8 mouse cellular contexts compared by ENCODE assay signal in the genomic region with DNA sequence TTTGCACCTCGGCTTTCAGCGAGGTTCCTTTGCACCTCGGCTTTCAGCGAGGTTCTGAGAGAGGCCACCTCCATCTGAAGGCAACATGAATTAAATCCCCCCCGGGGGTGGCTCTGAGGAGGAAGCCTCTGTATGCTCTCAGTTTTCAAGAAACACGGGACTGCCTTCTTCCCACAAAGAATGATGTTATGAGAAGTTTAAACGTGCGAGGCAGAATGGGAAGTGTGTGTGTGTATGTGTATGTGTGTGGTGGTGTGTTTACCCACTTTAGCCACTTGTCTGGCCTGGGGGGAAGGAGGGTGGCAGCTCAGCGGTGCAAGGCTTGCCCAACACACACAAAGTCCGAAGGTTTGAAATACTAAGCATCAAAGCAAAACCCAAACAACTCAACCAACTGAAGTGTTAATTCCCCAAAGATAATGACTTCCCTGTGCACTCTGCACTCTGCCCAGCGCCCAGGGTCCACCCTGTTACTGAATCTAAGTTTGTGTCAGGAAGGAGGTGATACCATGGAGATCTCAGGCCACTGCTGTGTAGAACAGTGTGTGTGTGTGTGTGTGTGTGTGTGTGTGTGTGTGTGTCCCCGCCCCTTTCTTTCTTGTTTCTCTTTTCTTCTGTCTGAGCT. TPM values are rescaled to one million over a fixed set of nuclear protein-coding genes. Genes with fewer than 3 reads are reported as not detected.
DNase-seq lines count a peak whose midpoint lies in the region; ATAC-seq and TF ChIP-seq lines count a peak whose summit lies in the region.

No protein-coding gene starts in this region.

- dilution Hi-C loops in CH12.LX (cut with MboI; ENCODE audit: extremely low pct_ligation_motif_present, extremely low pct_unique_long_range_greater_than_20kb, low sequenced_read_pairs) = no loop called here

- no peak for DNase-seq in CH12.LX (ENCODE audit: extremely low read depth)
- peak; percentile 49 for DNase-seq in embryo, embryonic 9.5 days (ENCODE audit: extremely low spot score)
- peak; percentile 61 for DNase-seq in lung, postnatal 36 days
- no peak for DNase-seq in ovary, adult 18-20 months (ENCODE audit: low spot score)
- no peak for DNase-seq in right cerebral cortex, postnatal 10 days (ENCODE audit: low spot score in 2 of 2)
- DNase-seq in left cerebral cortex, postnatal 25 days (ENCODE audit: low spot score in 2 of 2) = no peak

- in situ Hi-C loops in CH12.LX (cut with MboI; ENCODE audit: low pct_ligation_motif_present, low pct_unique_long_range_greater_than_20kb, low sequenced_read_pairs) = loop anchor here (5.0 kb wide), 1 partner anchor 34 kb away; no protein-coding TSS in a partner anchor

- intact Hi-C loops in left cerebral cortex, postnatal 25 days (cut with DNase I) = no loop called here

- H3K4me2 ChIP-seq in CH12.LX (ENCODE audit: insufficient read depth, low read depth, poor library complexity, severe bottlenecking) = peak overlapping the region; percentile 92; the same call in 1 of the 2 replicates
- H3K4me2 ChIP-seq in intestine, postnatal 0 days (replicated peaks; ENCODE audit: low read depth) = peak overlapping the region; percentile 90

- peaks cover 20 to 43% of the 10 kb centered on the region in 2 experiments for H3K4me1 ChIP-seq in CH12.LX (ENCODE audit: control insufficient read depth in 1 of 2, insufficient read depth in 2 of 2)
- H3K4me1 ChIP-seq in intestine, postnatal 0 days (replicated peaks; ENCODE audit: control insufficient read depth, insufficient read depth, low read length) = no peaks in the 10 kb centered on the region; the same call in 1 of the 2 replicates

- WGBS in intestine, postnatal 0 days = 18% methylated on average over 12 of the region's 12 CpGs

- H3K4me3 ChIP-seq in CH12.LX (replicated peaks in 1 of 3; ENCODE audit: low read depth in 2 of 3, low read length in 2 of 3, poor library complexity in 1 of 3) = peak overlapping the region; percentile 96 to 98 (median 98)
- H3K4me3 ChIP-seq in intestine, postnatal 0 days (ENCODE audit: low read depth, low read length) = peak overlapping the region; percentile 55; the same call in 1 of the 2 replicates

- no peaks in the 10 kb centered on the region for H3K9me3 ChIP-seq in CH12.LX (replicated peaks; ENCODE audit: low read length)
- H3K9me3 ChIP-seq in intestine, postnatal 0 days (ENCODE audit: control insufficient read depth) = no peaks in the 10 kb centered on the region

- peak overlapping the region; percentile 91 for H3K9ac ChIP-seq in CH12.LX (ENCODE audit: insufficient read depth, low read depth)
- peak overlapping the region; percentile 26; the same call in 1 of the 2 replicates for H3K9ac ChIP-seq in intestine, postnatal 0 days (ENCODE audit: low read depth, low read length)

- no peak for TF ChIP-seq CTCF in CH12.LX (conservative IDR thresholded peaks at IDR 0.05 in 1 of 2, IDR thresholded peaks at IDR 0.05 in 1 of 2; ENCODE audit: low read depth in 2 of 2, low read length in 2 of 2)
- TF ChIP-seq CTCF in intestine, postnatal 0 days (IDR thresholded peaks at IDR 0.05; ENCODE audit: low read depth) = no peak

- H3K79me2 ChIP-seq in CH12.LX (replicated peaks; ENCODE audit: control insufficient read depth, extremely low read depth, insufficient read depth, poor library complexity, severe bottlenecking) = peaks cover 61% of the 10 kb centered on the region

- ATAC-seq in intestine, postnatal 0 days = peak; percentile 89
- ATAC-seq in erythroblast, adult 5-6 weeks (replicated peaks; ENCODE audit: low FRiP score, poor library complexity, severe bottlenecking) = no peak

- peak overlapping the region; percentile 90 for H3K27ac ChIP-seq in CH12.LX (ENCODE audit: insufficient read depth, low read depth)
- H3K27ac ChIP-seq in intestine, postnatal 0 days (ENCODE audit: low read depth, low read length) = peak overlapping the region; percentile 42

- no peak for TF ChIP-seq EP300 in CH12.LX (IDR thresholded peaks at IDR 0.05; ENCODE audit: low read length)

- TF ChIP-seq RAD21 in CH12.LX (IDR thresholded peaks at IDR 0.05; ENCODE audit: low read depth, low read length) = no peak

- H3K36me3 ChIP-seq in CH12.LX (replicated peaks in 1 of 2; ENCODE audit: control insufficient read depth in 1 of 2, insufficient read depth in 1 of 2, low read length in 1 of 2) = peaks cover 27 to 45% of the 10 kb centered on the region in 2 experiments
- no peaks in the 10 kb centered on the region for H3K36me3 ChIP-seq in intestine, postnatal 0 days (ENCODE audit: control insufficient read depth, insufficient read depth)

- no peaks in the 10 kb centered on the region for H3K27me3 ChIP-seq in CH12.LX (replicated peaks)
- H3K27me3 ChIP-seq in intestine, postnatal 0 days (replicated peaks; ENCODE audit: control insufficient read depth, insufficient read depth, low read length) = no peaks in the 10 kb centered on the region

- peak; percentile 44; the same call in 1 of the 2 replicates for TF ChIP-seq POLR2A in CH12.LX (IDR thresholded peaks at IDR 0.05; ENCODE audit: low read depth, low read length)

TF ChIP-seq in CH12.LX, 34 proteins besides CTCF, POLR2A, EP300 and RAD21:
- TF ChIP-seq JUN (IDR thresholded peaks at IDR 0.05; ENCODE audit: insufficient read depth, low read depth, low read length) (no peak), ZKSCAN1 (IDR thresholded peaks at IDR 0.05; ENCODE audit: borderline replicate concordance, low read depth, low read length) (no peak), CHD1 (IDR thresholded peaks at IDR 0.05; ENCODE audit: low read depth, low read length) (no peak), POLR2AphosphoS2 (IDR thresholded peaks at IDR 0.05; ENCODE audit: low read depth, low read length) (peak; percentile 12; the same call in 1 of the 2 replicates), NRF1 (IDR thresholded peaks at IDR 0.05; ENCODE audit: low read depth, low read length) (no peak), USF2 (conservative IDR thresholded peaks at IDR 0.05; ENCODE audit: low read depth, low read length) (no peak), HCFC1 (IDR thresholded peaks at IDR 0.05; ENCODE audit: low read depth, low read length) (no peak), BHLHE40 (IDR thresholded peaks at IDR 0.05; ENCODE audit: low read depth, low read length) (peak; percentile 49), MAZ (IDR thresholded peaks at IDR 0.05; ENCODE audit: low read depth, low read length) (no peak), MEF2A (IDR thresholded peaks at IDR 0.05; ENCODE audit: borderline replicate concordance, low read depth, low read length) (0 out of 2 replicates have a peak, but pooled peaks have one; percentile 28), SMC3 (IDR thresholded peaks at IDR 0.05; ENCODE audit: low read depth, low read length) (no peak), USF1 (IDR thresholded peaks at IDR 0.05; ENCODE audit: low read depth, low read length) (no peak), MXI1 (IDR thresholded peaks at IDR 0.05; ENCODE audit: low read depth, low read length) (peak; percentile 65), GABPA (IDR thresholded peaks at IDR 0.05; ENCODE audit: insufficient replicate concordance, low read depth, low read length) (no peak), TCF12 (IDR thresholded peaks at IDR 0.05; ENCODE audit: low read depth, low read length) (0 out of 2 replicates have a peak, but pooled peaks have one; percentile 22), MAFK (IDR thresholded peaks at IDR 0.05; ENCODE audit: insufficient replicate concordance, low read length) (no peak), JUND (conservative IDR thresholded peaks at IDR 0.05; ENCODE audit: low read depth, low read length) (no peak), UBTF (IDR thresholded peaks at IDR 0.05; ENCODE audit: low read depth, low read length) (no peak), ZMIZ1 (IDR thresholded peaks at IDR 0.05; ENCODE audit: low read depth, low read length) (no peak), RCOR1 (conservative IDR thresholded peaks at IDR 0.05; ENCODE audit: low read depth, low read length) (no peak), ETS1 (conservative IDR thresholded peaks at IDR 0.05; ENCODE audit: low read depth, low read length) (no peak; the same call in 1 of the 2 replicates), KAT2A (IDR thresholded peaks at IDR 0.05; ENCODE audit: insufficient replicate concordance, low read length) (no peak), MAX (IDR thresholded peaks at IDR 0.05; ENCODE audit: low read length) (0 out of 2 replicates have a peak, but pooled peaks have one; percentile 23), ELF1 (IDR thresholded peaks at IDR 0.05; ENCODE audit: low read depth, low read length) (no peak), MYC (IDR thresholded peaks at IDR 0.05; ENCODE audit: low read depth, low read length) (no peak), IRF4 (IDR thresholded peaks at IDR 0.05; ENCODE audit: low read depth, low read length) (0 out of 2 replicates have a peak, but pooled peaks have one; percentile 25), PAX5 (IDR thresholded peaks at IDR 0.05; ENCODE audit: low read length) (no peak), ZNF384 (IDR thresholded peaks at IDR 0.05; ENCODE audit: low read depth, low read length) (no peak), CHD2 (IDR thresholded peaks at IDR 0.05; ENCODE audit: low read length) (no peak), NELFE (IDR thresholded peaks at IDR 0.05; ENCODE audit: low read depth, low read length) (no peak), TBP (conservative IDR thresholded peaks at IDR 0.05; ENCODE audit: low read depth, low read length) (no peak), ZC3H11A (IDR thresholded peaks at IDR 0.05; ENCODE audit: low read depth, low read length) (no peak), SIN3A (IDR thresholded peaks at IDR 0.05; ENCODE audit: low read length) (peak; percentile 85), E2F4 (IDR thresholded peaks at IDR 0.05; ENCODE audit: insufficient replicate concordance, low read depth, low read length) (no peak)
TF ChIP-seq in CH12.LX: peak in this region for 8.

RNA-seq across cellular contexts. Expression of gene Cd83, which starts 1.7 kb away (rescaled TPM):
- total RNA-seq in CH12.LX (2012; rRNA removed) = 103 and 129 TPM in 2 replicates
- total RNA-seq in CH12.LX (2014; rRNA removed) = 298 and 307 TPM in 2 replicates
- polyA plus RNA-seq in CH12.LX (2012; ENCODE audit: insufficient read length, low read depth) = 106 and 109 TPM in 2 replicates
- 4.2 and 5.0 TPM in 2 replicates for polyA plus RNA-seq in intestine, postnatal 0 days (2015; fragmentation: Nextera tagmentation; extraction: Ambion mirVana)
- total RNA-seq in left cerebral cortex, postnatal 25 days (2021) = 1 to 10 TPM; 8.2 to 8.7 TPM
- not detected in 2 replicates for total RNA-seq in erythroblast, adult 5-6 weeks (2015; ENCODE audit: low replicate concordance)
- total RNA-seq in erythroblast, adult 5-6 weeks (2017; ENCODE audit: low replicate concordance) = 0.77 TPM in 1 of 2 replicates, not detected in the other

Comparison
In these comparisons a context has a peak if more than half of its experiments do, and no peak if none do; other contexts are left out.
1. DNase-seq: peak in embryo, embryonic 9.5 days (single experiment) and lung, postnatal 36 days (single experiment); none in CH12.LX (single experiment), ovary, adult 18-20 months (single experiment), right cerebral cortex, postnatal 10 days (0 of 2) and left cerebral cortex, postnatal 25 days (0 of 2).
2. RNA of gene Cd83, which starts 1.7 kb away (total RNA-seq): 103 to 307 TPM in CH12.LX; 8.2 to 8.7 TPM in left cerebral cortex, postnatal 25 days and 0.77 TPM in erythroblast, adult 5-6 weeks; every median in the first group is over 10 times any median in the second.